Mouse (Mus musculus): ENCODE measurements at regions not wholly inside any gene's neighbourhood (a gene's known extent, or its start where the extent isn't known, plus 50 kb on each side); places are given as distances from the start of the nearest gene placed in this dataset.
"Not testable (repeated sequence)": the region's sequence is repeated elsewhere in the genome, so short reads cannot be mapped to it uniquely, and the experiment has no call there.

- no peak for DNase-seq (ENCODE audit: low spot score in 2 of 2)
These were observed 132.9 kb downstream of the Snx18 start for GRCm38 (mm10) chr13:113485511-113485910.

GRCm38 (mm10) chr13:113484159-113484762 is 134.1 kb downstream of the Snx18 start:
- no peak for DNase-seq (ENCODE audit: low spot score in 2 of 2)

GRCm38 (mm10) chr13:113482911-113483310 is 135.5 kb downstream of the Snx18 start:
- DNase-seq (ENCODE audit: low spot score in 2 of 2) = peak in 1 of 2 experiments; percentile 27

GRCm38 (mm10) chr13:113477901-113478510 is 140.4 kb downstream of the Snx18 start:
- DNase-seq (ENCODE audit: low spot score in 2 of 2) = no peak

- DNase-seq (ENCODE audit: low spot score in 2 of 2) = no peak
These were observed 147.4 kb downstream of the Snx18 start for GRCm38 (mm10) chr13:113470822-113471557.

- peak in 1 of 2 experiments; percentile 26 for DNase-seq (ENCODE audit: low spot score in 2 of 2)
These were observed 153.9 kb downstream of the Snx18 start for GRCm38 (mm10) chr13:113464190-113465064.

GRCm38 (mm10) chr13:113463420-113463819 is 154.9 kb downstream of the Snx18 start:
- no peak for DNase-seq (ENCODE audit: low spot score in 2 of 2)

GRCm38 (mm10) chr13:113454490-113455295 is 161.7 kb downstream of the BC067074 start:
- peak in 1 of 2 experiments; percentile 5 for DNase-seq (ENCODE audit: low spot score in 2 of 2)

- DNase-seq (ENCODE audit: low spot score in 2 of 2) = no peak
These were observed 155.4 kb downstream of the BC067074 start for GRCm38 (mm10) chr13:113448378-113448777.

GRCm38 (mm10) chr13:113446226-113446625 is 153.3 kb downstream of the BC067074 start:
- no peak for DNase-seq (ENCODE audit: low spot score in 2 of 2)

- not testable (repeated sequence) for DNase-seq (ENCODE audit: low spot score in 2 of 2)
These were observed 151.5 kb downstream of the BC067074 start for GRCm38 (mm10) chr13:113444481-113444880.

GRCm38 (mm10) chr13:113443078-113443477 is 150.1 kb downstream of the BC067074 start:
- DNase-seq (ENCODE audit: low spot score in 2 of 2) = no peak

- DNase-seq (ENCODE audit: low spot score in 2 of 2) = no peak
These were observed 149.2 kb downstream of the BC067074 start for GRCm38 (mm10) chr13:113442169-113442568.

- no peak for DNase-seq (ENCODE audit: low spot score in 2 of 2)
These were observed 147.2 kb downstream of the BC067074 start for GRCm38 (mm10) chr13:113440137-113440536.

- DNase-seq (ENCODE audit: low spot score in 2 of 2) = no peak
These were observed 146.6 kb downstream of the BC067074 start for GRCm38 (mm10) chr13:113439516-113439915.

- DNase-seq (ENCODE audit: low spot score in 2 of 2) = no peak
These were observed 145.9 kb downstream of the BC067074 start for GRCm38 (mm10) chr13:113438872-113439271.

- DNase-seq (ENCODE audit: low spot score in 2 of 2) = no peak
These were observed 143.3 kb downstream of the BC067074 start for GRCm38 (mm10) chr13:113436288-113436687.

GRCm38 (mm10) chr13:113435117-113435516 is 142.2 kb downstream of the BC067074 start:
- DNase-seq (ENCODE audit: low spot score in 2 of 2) = no peak

- DNase-seq (ENCODE audit: low spot score in 2 of 2) = no peak
These were observed 140.5 kb downstream of the BC067074 start for GRCm38 (mm10) chr13:113433456-113433855.

GRCm38 (mm10) chr13:113429615-113430014 is 136.7 kb downstream of the BC067074 start:
- DNase-seq (ENCODE audit: low spot score in 2 of 2) = no peak
